Mouse (Mus musculus): ENCODE results near the gene Aldh1a3.

The Aldh1a3 gene

DNA sequence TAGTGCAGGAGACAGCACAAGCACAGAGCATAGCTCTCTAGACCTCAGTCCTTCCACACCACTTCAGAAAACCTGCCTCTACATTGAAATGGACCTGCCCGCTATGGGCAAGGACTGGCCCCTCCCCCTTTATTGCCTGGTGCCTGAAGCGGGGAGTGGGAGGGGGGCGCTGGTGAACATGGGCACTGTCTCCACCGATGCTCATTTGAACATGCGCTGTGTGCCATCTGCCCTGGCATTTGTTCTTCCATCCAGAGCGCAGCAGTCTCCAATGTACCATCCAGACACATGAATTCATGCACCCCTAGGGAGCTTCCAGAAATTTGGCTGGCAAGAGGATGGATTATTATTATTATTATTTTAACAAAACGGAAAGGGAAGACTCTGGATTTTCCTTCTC is 14.2 kb downstream of the Aldh1a3 start:
- DNase-seq, result no peak

DNA sequence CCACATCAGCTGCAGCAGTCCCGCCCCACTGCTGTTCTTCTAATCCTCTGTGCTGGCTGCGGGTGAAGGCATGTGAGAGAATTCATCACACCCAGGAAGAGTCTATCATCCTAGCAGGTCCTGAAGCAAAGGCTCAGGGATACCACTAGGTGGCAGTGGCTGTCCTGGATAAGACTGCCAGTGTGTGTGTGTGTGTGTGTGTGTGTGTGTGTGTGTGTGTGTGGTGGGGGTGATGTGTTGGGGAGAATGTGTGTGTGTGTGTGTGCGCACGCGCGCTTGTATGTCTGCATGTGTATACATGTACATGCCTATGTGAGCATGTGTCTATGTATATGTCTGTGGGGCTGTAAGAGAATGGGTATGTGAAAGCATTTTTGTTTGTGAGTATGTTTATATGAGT is 17.9 kb downstream of the Aldh1a3 start:
- DNase-seq, result no peak

- DNase-seq, result no peak
These were observed 20.3 kb downstream of the Aldh1a3 start for GRCm38 (mm10) chr7:66406971-66407370.

DNA sequence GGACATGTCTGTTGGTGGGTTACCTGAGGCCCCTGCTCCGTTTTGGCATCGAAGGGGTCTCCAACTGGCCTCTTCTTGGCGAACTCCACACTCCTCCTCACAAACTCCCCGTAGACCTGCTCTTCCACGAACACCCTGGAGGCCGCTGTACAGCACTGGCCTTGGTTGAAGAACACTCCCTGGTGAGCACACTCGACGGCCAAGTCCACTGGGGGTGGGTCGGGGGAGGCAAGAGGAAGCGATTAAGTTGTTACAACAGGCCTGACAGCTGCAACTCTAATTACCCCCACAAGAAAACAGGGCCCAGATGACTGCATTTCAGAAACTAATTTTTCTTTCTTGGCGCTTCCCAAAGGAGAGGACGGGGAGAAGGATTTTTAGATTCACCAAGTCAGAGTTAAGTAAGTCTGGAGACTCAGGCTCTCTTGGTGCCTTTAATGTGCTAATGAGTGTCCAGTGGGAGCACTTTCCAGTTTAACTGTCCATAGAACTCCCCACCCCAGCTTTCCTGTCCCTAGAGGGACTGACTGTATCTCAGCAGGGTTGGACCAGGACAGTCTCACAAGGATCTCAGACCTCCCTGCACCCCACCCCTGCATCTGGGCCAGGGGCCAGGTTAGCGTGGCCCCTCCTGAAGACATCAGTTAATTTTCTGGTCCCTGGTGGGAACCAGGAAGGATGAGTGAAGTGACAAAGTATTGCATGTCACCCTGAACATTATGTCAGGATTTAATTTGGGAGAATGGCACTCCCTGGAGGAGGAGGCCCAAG is 21.2 kb downstream of the Aldh1a3 start:
- DNase-seq, result no peak

DNA sequence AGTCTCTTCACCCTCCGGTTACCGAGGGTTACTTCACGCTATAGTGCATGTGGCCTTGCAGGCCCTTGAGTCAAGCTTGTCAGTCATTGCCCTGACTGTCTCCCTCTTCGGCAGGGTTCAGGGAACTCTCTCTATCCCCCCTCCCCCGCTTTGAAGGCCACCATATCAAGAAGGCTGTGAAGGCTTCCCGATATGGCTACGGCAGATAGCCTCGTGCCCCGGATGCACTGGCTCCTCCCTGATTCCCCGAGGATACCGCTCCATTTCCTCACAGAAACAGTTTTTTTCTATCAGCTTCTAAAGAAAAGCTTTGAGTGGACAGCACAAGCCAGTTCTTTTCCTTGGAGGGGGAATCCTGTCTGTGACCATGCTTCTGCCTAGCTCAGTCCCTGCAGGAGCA is 21.8 kb downstream of the Aldh1a3 start:
- no peak for DNase-seq

DNA sequence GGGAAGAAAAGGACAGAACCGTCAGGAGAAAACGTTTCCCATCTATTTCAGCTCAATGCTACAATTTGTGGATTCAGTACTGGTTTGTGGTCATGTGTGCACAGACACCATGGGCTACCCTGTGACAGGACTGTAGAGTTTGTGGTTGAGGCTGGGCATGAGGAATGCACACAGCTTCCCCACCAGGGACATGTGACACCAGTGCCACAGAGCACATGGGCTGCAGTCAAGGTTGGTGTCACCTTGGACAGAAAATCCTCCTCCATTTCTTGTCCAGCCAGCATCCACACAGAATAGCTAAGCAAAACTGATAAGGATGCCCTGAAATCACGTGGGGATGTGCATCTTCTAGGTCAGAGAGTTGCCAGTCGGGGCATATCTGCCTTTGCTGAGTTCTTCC is 22.5 kb downstream of the Aldh1a3 start:
- DNase-seq, result no peak

DNA sequence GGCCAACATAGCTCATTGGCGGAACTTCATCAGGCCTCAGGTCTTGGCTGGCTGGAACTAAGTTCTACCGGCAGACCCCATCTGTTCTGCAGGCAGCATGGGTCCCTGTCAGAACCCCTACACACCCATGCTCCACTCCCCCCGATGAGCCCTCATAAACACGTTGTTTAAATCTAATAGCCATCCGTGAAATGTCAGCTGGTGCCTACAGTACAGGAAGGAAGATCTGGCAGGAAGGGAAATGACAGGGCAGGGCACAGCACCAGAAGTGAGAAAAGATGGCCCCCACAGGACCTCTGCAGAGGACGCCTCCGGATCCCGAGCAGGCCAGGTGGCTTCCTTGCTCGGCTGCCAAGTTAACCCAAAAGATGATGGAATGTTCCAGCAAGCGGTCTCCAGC is 23.2 kb downstream of the Aldh1a3 start:
- no peak for DNase-seq

DNA sequence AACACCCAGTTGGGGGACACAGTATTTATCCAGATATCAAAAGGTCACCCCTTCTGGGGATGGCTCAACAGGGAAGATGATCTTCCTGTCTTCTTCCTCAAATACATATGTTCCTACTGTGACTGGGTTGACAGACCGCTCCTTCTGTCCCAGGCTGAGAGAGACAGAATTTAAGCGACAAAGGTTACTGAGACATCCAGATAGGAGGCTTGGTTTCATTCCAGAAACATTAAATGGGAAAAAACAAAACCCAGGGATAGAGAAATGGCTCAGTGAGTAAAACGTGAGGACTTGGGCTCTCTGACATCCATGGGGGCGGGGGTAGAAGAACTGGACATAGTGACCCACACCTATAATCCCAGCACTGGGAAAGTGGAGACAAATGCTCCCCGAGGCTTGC is 24.4 kb downstream of the Aldh1a3 start:
- no peak for DNase-seq

DNA sequence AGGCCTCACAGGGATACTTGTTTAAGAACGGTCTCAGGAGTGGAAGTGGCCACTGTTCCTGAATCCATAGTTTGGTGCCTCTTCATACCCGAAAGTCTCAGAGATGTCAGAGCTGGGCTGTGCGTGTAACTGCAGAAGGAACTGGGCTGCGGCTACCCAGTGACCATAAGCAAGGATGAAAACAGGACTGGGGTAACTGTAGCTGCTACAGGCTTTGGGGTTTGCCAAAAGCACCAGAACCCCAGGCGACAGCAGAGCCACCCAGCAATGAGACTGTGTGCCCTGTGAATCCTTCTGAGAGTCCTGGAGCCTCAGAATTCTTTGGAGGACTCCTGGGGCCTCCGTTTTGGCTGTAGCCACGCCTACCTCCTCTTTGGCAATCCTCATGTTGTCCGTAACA is 25.7 kb downstream of the Aldh1a3 start:
- no peak for DNase-seq

DNA sequence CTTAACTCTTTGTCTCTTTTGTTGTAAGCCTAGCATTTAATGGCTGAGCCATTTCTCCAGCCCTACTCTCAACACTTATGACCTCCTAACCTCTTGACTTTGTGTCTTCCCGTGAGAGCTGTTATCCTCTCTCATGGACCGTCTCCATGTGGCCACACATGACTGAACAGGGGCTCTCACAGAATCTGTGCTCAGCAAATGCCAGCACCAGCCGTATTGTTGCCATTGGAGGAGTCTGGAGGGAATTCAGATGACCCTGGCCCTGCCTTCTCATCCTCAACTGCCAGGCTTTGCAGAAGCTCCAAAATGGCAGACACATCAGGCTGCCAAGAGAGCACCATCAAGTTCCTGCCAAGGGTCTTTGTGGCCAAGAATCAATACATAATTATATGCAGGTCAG is 30.0 kb downstream of the Aldh1a3 start:
- no peak for DNase-seq

- DNase-seq, result peak; percentile 25
These were observed 38.4 kb downstream of the Aldh1a3 start for GRCm38 (mm10) chr7:66388621-66389532.

DNA sequence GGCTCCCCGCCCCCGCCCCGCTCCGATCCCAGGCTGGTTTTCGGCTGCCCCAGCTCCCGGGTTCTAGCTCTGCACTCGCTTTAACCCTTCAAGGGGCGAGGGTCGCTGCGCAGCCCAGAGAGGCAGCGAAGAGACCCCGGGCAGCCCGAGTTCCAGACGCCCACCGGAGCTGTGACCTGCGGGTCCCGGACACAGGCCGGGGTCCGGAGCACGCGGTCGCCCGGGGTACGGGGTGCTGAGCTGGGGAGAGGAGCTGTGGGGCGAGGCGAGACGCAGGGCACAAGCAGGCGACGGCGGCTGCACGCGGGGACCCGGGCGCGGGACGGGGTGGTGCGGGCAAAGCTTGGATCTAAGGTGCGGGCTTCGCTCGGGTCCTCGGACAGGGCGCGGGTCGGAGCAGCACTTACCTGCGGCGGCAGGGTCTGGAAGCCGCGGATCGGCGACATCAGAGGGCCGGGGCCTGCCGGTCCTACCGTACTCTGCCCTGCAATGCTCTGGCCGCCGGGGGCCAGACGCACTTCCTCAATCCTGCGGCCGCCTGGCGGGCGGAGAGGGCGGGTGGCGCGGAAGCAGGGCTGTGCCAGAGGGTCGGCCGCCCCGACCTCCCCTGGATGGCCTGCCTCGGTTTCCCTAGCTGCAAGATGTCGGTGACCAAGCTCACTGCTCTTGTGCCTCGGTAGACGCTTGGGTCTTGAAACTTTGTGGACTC is 39.4 kb downstream of the Aldh1a3 start, which contains the start of gene Lrrk1:
Gene Lrrk1 (minus strand): TSS at position 538 of the 709 bp plus-strand sequence.
- peak; percentile 12 for DNase-seq

- no peak for DNase-seq
These were observed 39.9 kb downstream of the Aldh1a3 start for GRCm38 (mm10) chr7:66387419-66387812.

DNA sequence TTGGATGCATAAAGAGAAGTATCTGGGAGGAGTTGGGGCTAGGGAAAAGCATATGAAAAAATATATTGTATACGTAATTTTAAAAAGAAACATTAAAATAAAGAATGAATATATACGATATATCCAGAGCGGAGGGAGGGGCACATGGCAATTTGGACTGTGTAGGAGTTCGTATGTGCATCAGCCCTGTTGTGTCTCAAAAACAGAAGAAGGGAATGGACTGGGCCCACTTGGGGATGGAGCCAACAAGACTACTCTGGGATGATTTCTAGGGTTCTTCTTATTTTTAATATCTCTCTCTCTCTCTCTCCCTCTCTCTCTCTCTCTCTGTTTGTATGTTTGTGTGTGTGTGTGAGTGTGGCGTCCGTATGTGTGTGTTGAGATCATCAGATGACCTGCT is 40.9 kb downstream of the Aldh1a3 start:
- no peak for DNase-seq

- no peak for DNase-seq
These were observed 41.5 kb downstream of the Aldh1a3 start for GRCm38 (mm10) chr7:66385826-66386225.

- DNase-seq, result no peak
These were observed 42.4 kb downstream of the Aldh1a3 start for GRCm38 (mm10) chr7:66384891-66385290.

DNA sequence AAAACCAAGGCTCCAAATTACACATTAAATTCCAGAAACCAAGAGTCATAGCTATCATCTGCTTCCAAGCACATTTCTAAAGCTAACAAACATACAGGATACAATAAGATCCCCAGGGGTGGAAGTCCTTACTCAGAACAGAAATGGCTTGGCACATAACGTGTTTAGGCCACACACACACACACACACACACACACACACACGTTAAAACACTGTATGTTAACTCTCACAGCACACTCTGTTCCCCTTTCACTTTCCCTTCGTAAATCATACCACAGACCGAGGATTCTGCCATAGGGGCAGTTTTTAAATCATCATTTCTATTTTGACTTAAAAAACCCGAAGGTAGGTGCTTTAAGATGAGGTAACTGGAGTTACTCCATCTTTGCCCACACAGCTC is 43.1 kb downstream of the Aldh1a3 start:
- DNase-seq, result no peak

- DNase-seq, result no peak
These were observed 50.8 kb downstream of the Aldh1a3 start for GRCm38 (mm10) chr7:66376560-66376959.

DNA sequence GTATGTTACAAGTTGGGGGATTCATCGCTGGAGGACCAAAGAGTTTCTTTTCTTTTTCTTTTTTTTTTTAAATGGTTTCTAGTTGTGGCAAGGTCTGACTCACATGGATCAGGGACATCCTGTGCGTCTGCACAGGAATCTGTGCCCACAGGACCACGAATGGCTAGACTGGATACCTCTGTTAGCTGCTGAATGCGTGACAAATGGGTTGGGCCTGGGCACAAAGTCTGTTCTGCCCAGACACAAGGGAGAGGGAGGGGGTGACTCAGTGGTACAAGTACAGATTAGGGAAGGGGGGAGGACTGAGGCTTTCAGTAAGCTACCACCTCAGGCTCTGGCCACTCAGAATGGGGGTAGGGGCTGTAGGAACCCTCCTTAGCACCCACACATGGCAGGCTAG is 51.6 kb downstream of the Aldh1a3 start:
- no peak for DNase-seq

DNA sequence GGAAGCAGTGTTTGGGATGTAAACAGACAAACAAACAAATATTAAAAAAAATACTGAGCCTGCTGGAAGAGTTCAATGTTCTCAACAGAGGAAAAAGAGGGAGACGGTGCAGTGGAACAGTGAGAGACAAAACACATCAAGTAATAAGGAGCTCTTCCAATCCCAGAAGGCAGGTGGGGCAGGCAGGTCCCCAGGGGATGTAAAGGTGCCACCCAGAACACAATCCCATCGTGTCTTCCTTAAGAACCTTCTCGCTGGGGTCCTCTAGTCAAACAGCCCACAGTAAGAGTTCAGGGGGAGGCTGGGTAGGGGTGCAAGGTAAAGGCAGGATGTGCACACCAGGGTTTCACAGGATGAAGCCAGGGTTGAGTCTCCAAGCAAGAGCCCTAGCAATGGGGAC is 53.9 kb downstream of the Aldh1a3 start:
- DNase-seq, result no peak

- DNase-seq, result no peak
These were observed 56.3 kb downstream of the Aldh1a3 start for GRCm38 (mm10) chr7:66370970-66371369.

DNA sequence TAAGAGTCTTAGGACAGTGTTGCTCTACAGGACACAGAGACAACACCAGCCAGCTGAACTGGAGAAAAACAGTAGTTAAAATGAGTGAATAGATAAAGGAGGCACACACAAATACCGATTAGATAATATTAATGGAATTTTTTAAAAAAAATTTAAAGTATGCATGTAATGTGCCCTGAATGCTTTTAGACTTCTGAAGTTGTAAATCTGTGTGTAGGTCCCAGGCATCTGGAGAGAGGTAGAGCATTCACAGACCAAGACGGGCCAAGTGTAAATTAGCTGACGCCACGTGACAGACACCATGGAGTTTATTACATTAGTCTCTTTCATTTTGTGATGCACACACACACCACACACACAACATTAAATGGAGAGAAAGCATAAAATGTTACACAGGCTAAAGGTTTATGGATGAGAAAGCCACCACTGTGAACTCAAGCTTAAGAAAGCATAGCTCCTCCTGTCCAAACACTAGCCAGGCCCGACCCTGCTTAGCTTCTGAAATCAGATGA is 57.3 kb downstream of the Aldh1a3 start:
- no peak for DNase-seq
